Mouse (Mus musculus) spleen, embryonic (tissue): ENCODE data around the gene Parl.

Experiments
- CTCF ChIA-PET: fragments of 350-600 bp; sonication (Branson Sonifier 250); formaldehyde crosslinking; loops from one replicate; lab custom pipeline; 2022; lab: Charles Lee

The Parl gene

GRCm38 (mm10) chr16:20238646-20239045, 63.5 kb downstream of the Parl start:
- CTCF ChIA-PET: no interaction called here

DNA sequence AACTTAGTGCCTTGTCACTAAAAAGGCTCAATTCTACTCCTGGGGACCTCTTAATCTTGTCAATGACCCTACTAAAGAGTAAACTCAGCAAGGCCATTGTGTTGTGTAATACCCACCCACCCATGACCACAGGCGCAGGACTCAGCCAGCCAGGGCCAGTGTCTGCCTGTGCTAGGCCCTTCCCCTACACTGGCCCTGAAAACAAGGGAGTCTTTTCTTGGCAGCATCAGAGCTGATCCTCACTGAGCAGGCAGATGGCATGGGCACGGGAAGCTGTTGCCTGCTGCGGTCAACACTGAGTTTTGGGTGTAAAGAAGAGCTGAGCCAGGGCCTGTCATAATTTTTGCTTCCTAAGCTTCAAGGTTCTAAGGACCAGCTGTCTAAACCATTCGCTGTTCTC, 64.8 kb downstream of the Parl start:
- CTCF ChIA-PET: no interaction called here

GRCm38 (mm10) chr16:20234406-20234805, 67.8 kb downstream of the Parl start:
- CTCF ChIA-PET: no interaction called here
